ENCODE assay signal across 7 mouse cellular contexts in genomic region chr7:126696303-126696702, GRCm38 (mm10). TPM values are rescaled to one million over a fixed set of nuclear protein-coding genes. Genes with fewer than 3 reads are reported as not detected.
DNase-seq lines count a peak whose midpoint lies in the region; ATAC-seq and TF ChIP-seq lines count a peak whose summit lies in the region.

No protein-coding gene starts in this region.

- peaks cover 7% of the 10 kb centered on the region for H3K4me1 ChIP-seq in neural tube, embryonic 11.5 days (ENCODE audit: control insufficient read depth, insufficient read depth, low read length)
- H3K4me1 ChIP-seq in forebrain, embryonic 12.5 days: peaks cover 32% of the 10 kb centered on the region
- peaks cover 17% of the 10 kb centered on the region for H3K4me1 ChIP-seq in limb, embryonic 14.5 days (ENCODE audit: control insufficient read depth, insufficient read depth, low read length)
- H3K4me1 ChIP-seq in stomach, embryonic 16.5 days (ENCODE audit: control insufficient read depth, insufficient read depth, low read length): peaks cover 19% of the 10 kb centered on the region

- 5% methylated on average over 17 of the region's 17 CpGs for WGBS in neural tube, embryonic 11.5 days
- 5% methylated on average over 17 of the region's 17 CpGs for WGBS in forebrain, embryonic 12.5 days
- 2% methylated on average over 17 of the region's 17 CpGs for WGBS in limb, embryonic 14.5 days
- 4% methylated on average over 17 of the region's 17 CpGs for WGBS in stomach, embryonic 16.5 days

- H3K36me3 ChIP-seq in neural tube, embryonic 11.5 days (ENCODE audit: control insufficient read depth, insufficient read depth, low read length): peaks cover 2% of the 10 kb centered on the region; the same call in 1 of the 2 replicates
- peaks cover 36% of the 10 kb centered on the region for H3K36me3 ChIP-seq in forebrain, embryonic 12.5 days (replicated peaks)
- peaks cover 18% of the 10 kb centered on the region for H3K36me3 ChIP-seq in limb, embryonic 14.5 days (ENCODE audit: control insufficient read depth, insufficient read depth, low read length)
- H3K36me3 ChIP-seq in stomach, embryonic 16.5 days (ENCODE audit: control insufficient read depth, insufficient read depth, low read length): peaks cover 9% of the 10 kb centered on the region; the same call in 1 of the 2 replicates

- no peak for TF ChIP-seq POLR2A in limb, embryonic 14.5 days (IDR thresholded peaks at IDR 0.05; ENCODE audit: borderline replicate concordance, extremely low read depth, insufficient read depth, insufficient read length)

- H3K9ac ChIP-seq in neural tube, embryonic 11.5 days (ENCODE audit: low read length): peak overlapping the region; percentile 74
- peak overlapping the region; percentile 73 for H3K9ac ChIP-seq in forebrain, embryonic 12.5 days
- H3K9ac ChIP-seq in limb, embryonic 14.5 days (ENCODE audit: low read depth, low read length, severe bottlenecking): peak overlapping the region; percentile 72
- peak overlapping the region; percentile 83 for H3K9ac ChIP-seq in stomach, embryonic 16.5 days (ENCODE audit: low read length)

- no peak for DNase-seq in neural tube, embryonic 11.5 days (ENCODE audit: low spot score)
- DNase-seq in neural tube, embryonic 10.5 days (ENCODE audit: extremely low spot score, low spot score): no peak
- DNase-seq in limb, embryonic 14.5 days (ENCODE audit: low spot score): no peak
- no peak for DNase-seq in urinary bladder, adult 18-20 months (ENCODE audit: low spot score in 2 of 2)
- no peak for DNase-seq in thymus, postnatal 0 days (ENCODE audit: low spot score)

- no peak overlapping the region for H3K27ac ChIP-seq in neural tube, embryonic 11.5 days (ENCODE audit: low read depth, low read length)
- no peak overlapping the region for H3K27ac ChIP-seq in forebrain, embryonic 12.5 days
- H3K27ac ChIP-seq in limb, embryonic 14.5 days (replicated peaks; ENCODE audit: low read depth, low read length): 0 out of 2 replicates have a peak overlapping the region, but pooled peaks have one; percentile 38
- no peak overlapping the region for H3K27ac ChIP-seq in stomach, embryonic 16.5 days (ENCODE audit: low read length)

- peak overlapping the region; percentile 83 for H3K4me3 ChIP-seq in neural tube, embryonic 11.5 days (ENCODE audit: low read depth, low read length)
- H3K4me3 ChIP-seq in forebrain, embryonic 12.5 days (replicated peaks): peak overlapping the region; percentile 79
- peak overlapping the region; percentile 81 for H3K4me3 ChIP-seq in limb, embryonic 14.5 days (replicated peaks; ENCODE audit: low read length)
- peak overlapping the region; percentile 70 for H3K4me3 ChIP-seq in stomach, embryonic 16.5 days (replicated peaks; ENCODE audit: low read length)

- no peak for ATAC-seq in neural tube, embryonic 11.5 days (ENCODE audit: insufficient read depth, low FRiP score, low TSS enrichment)
- ATAC-seq in forebrain, embryonic 12.5 days (ENCODE audit: low FRiP score): no peak
- ATAC-seq in limb, embryonic 14.5 days (ENCODE audit: low FRiP score, low read depth): no peak
- 0 out of 2 replicates have a peak, but pooled peaks have one; percentile 3 for ATAC-seq in stomach, embryonic 16.5 days (ENCODE audit: insufficient read depth, low FRiP score)

- H3K4me2 ChIP-seq in neural tube, embryonic 11.5 days (ENCODE audit: low read depth): peak overlapping the region; percentile 95
- H3K4me2 ChIP-seq in forebrain, embryonic 12.5 days: peak overlapping the region; percentile 93
- H3K4me2 ChIP-seq in limb, embryonic 14.5 days (replicated peaks; ENCODE audit: low read depth, low read length, severe bottlenecking): peak overlapping the region; percentile 82
- peak overlapping the region; percentile 91 for H3K4me2 ChIP-seq in stomach, embryonic 16.5 days (ENCODE audit: low read depth, low read length)

- H3K9me3 ChIP-seq in neural tube, embryonic 11.5 days (ENCODE audit: control insufficient read depth, low read length): no peaks in the 10 kb centered on the region
- H3K9me3 ChIP-seq in forebrain, embryonic 12.5 days: no peaks in the 10 kb centered on the region
- H3K9me3 ChIP-seq in limb, embryonic 14.5 days (ENCODE audit: control insufficient read depth, low read length): no peaks in the 10 kb centered on the region
- no peaks in the 10 kb centered on the region for H3K9me3 ChIP-seq in stomach, embryonic 16.5 days (replicated peaks; ENCODE audit: control insufficient read depth, low read length)

- no peaks in the 10 kb centered on the region for H3K27me3 ChIP-seq in neural tube, embryonic 11.5 days (ENCODE audit: control insufficient read depth, insufficient read depth, low read length)
- H3K27me3 ChIP-seq in forebrain, embryonic 12.5 days: no peaks in the 10 kb centered on the region
- no peaks in the 10 kb centered on the region for H3K27me3 ChIP-seq in limb, embryonic 14.5 days (ENCODE audit: control insufficient read depth, insufficient read depth, low read length)
- H3K27me3 ChIP-seq in stomach, embryonic 16.5 days (ENCODE audit: control insufficient read depth, insufficient read depth, low read length): no peaks in the 10 kb centered on the region

RNA-seq across cellular contexts. Expression of gene Slx1b, which starts 0.7 kb away (rescaled TPM):
- 10.6 and 11.7 TPM in 2 replicates for polyA plus RNA-seq in neural tube, embryonic 11.5 days (2014; fragmentation: Nextera tagmentation; extraction: Ambion mirVana)
- 14.7 and 14.9 TPM in 2 replicates for polyA plus RNA-seq in forebrain, embryonic 12.5 days (2016; fragmentation: Nextera tagmentation; extraction: Ambion mirVana)
- 33.2 and 44.0 TPM in 2 replicates for polyA plus RNA-seq in limb, embryonic 14.5 days (2012; rRNA removed)
- 8.6 and 9.9 TPM in 2 replicates for polyA plus RNA-seq in limb, embryonic 14.5 days (2014; fragmentation: Nextera tagmentation; extraction: Ambion mirVana)
- 9.0 and 9.5 TPM in 2 replicates for polyA plus RNA-seq in stomach, embryonic 16.5 days (2015; fragmentation: Nextera tagmentation; extraction: Ambion mirVana)
- polyA plus RNA-seq in thymus, postnatal 0 days (2015; fragmentation: Nextera tagmentation; extraction: Ambion mirVana): 6.0 and 7.6 TPM in 2 replicates

RNA-seq across cellular contexts. Expression of gene Bola2, which starts 1.1 kb away (rescaled TPM):
- 159 and 165 TPM in 2 replicates for polyA plus RNA-seq in neural tube, embryonic 11.5 days (2014; fragmentation: Nextera tagmentation; extraction: Ambion mirVana)
- 146 and 157 TPM in 2 replicates for polyA plus RNA-seq in forebrain, embryonic 12.5 days (2016; fragmentation: Nextera tagmentation; extraction: Ambion mirVana)
- polyA plus RNA-seq in limb, embryonic 14.5 days (2012; rRNA removed): 37.3 and 50.4 TPM in 2 replicates
- polyA plus RNA-seq in limb, embryonic 14.5 days (2014; fragmentation: Nextera tagmentation; extraction: Ambion mirVana): 121 and 122 TPM in 2 replicates
- 93.0 and 107 TPM in 2 replicates for polyA plus RNA-seq in stomach, embryonic 16.5 days (2015; fragmentation: Nextera tagmentation; extraction: Ambion mirVana)
- 154 and 155 TPM in 2 replicates for polyA plus RNA-seq in thymus, postnatal 0 days (2015; fragmentation: Nextera tagmentation; extraction: Ambion mirVana)

RNA-seq across cellular contexts. Expression of gene Coro1a, which starts 11.3 kb away (rescaled TPM):
- polyA plus RNA-seq in neural tube, embryonic 11.5 days (2014; fragmentation: Nextera tagmentation; extraction: Ambion mirVana): 50.6 and 52.5 TPM in 2 replicates
- polyA plus RNA-seq in forebrain, embryonic 12.5 days (2016; fragmentation: Nextera tagmentation; extraction: Ambion mirVana): 49.1 and 51.0 TPM in 2 replicates
- 33.4 and 45.7 TPM in 2 replicates for polyA plus RNA-seq in limb, embryonic 14.5 days (2012; rRNA removed)
- polyA plus RNA-seq in limb, embryonic 14.5 days (2014; fragmentation: Nextera tagmentation; extraction: Ambion mirVana): 43.0 and 45.0 TPM in 2 replicates
- polyA plus RNA-seq in stomach, embryonic 16.5 days (2015; fragmentation: Nextera tagmentation; extraction: Ambion mirVana): 45.8 and 55.5 TPM in 2 replicates
- polyA plus RNA-seq in thymus, postnatal 0 days (2015; fragmentation: Nextera tagmentation; extraction: Ambion mirVana): 1,525 and 1,527 TPM in 2 replicates

RNA-seq across cellular contexts. Expression of gene Sult1a1, which starts 20.1 kb away (rescaled TPM):
- not detected in 2 replicates for polyA plus RNA-seq in neural tube, embryonic 11.5 days (2014; fragmentation: Nextera tagmentation; extraction: Ambion mirVana)
- polyA plus RNA-seq in forebrain, embryonic 12.5 days (2016; fragmentation: Nextera tagmentation; extraction: Ambion mirVana): 0.42 and 0.54 TPM in 2 replicates
- polyA plus RNA-seq in limb, embryonic 14.5 days (2012; rRNA removed): 6.9 and 7.0 TPM in 2 replicates
- polyA plus RNA-seq in limb, embryonic 14.5 days (2014; fragmentation: Nextera tagmentation; extraction: Ambion mirVana): 10.3 TPM in 2 replicates
- 11.9 and 13.0 TPM in 2 replicates for polyA plus RNA-seq in stomach, embryonic 16.5 days (2015; fragmentation: Nextera tagmentation; extraction: Ambion mirVana)
- polyA plus RNA-seq in thymus, postnatal 0 days (2015; fragmentation: Nextera tagmentation; extraction: Ambion mirVana): 8.5 and 11.0 TPM in 2 replicates

RNA-seq across cellular contexts. Expression of gene Sgf29, which starts 47.2 kb away (rescaled TPM):
- polyA plus RNA-seq in neural tube, embryonic 11.5 days (2014; fragmentation: Nextera tagmentation; extraction: Ambion mirVana): 47.8 and 63.1 TPM in 2 replicates
- 39.4 and 51.2 TPM in 2 replicates for polyA plus RNA-seq in forebrain, embryonic 12.5 days (2016; fragmentation: Nextera tagmentation; extraction: Ambion mirVana)
- polyA plus RNA-seq in limb, embryonic 14.5 days (2012; rRNA removed): 49.8 and 61.6 TPM in 2 replicates
- polyA plus RNA-seq in limb, embryonic 14.5 days (2014; fragmentation: Nextera tagmentation; extraction: Ambion mirVana): 56.0 and 64.2 TPM in 2 replicates
- 40.4 and 47.6 TPM in 2 replicates for polyA plus RNA-seq in stomach, embryonic 16.5 days (2015; fragmentation: Nextera tagmentation; extraction: Ambion mirVana)
- polyA plus RNA-seq in thymus, postnatal 0 days (2015; fragmentation: Nextera tagmentation; extraction: Ambion mirVana): 62.2 and 72.9 TPM in 2 replicates

Comparison
In these comparisons a context has a peak if more than half of its experiments do, and no peak if none do; other contexts are left out.
1. RNA of gene Coro1a, which starts 11.3 kb away (polyA plus RNA-seq): 1,525 to 1,527 TPM in thymus, postnatal 0 days; 45.8 to 55.5 TPM in stomach, embryonic 16.5 days, 50.6 to 52.5 TPM in neural tube, embryonic 11.5 days, 49.1 to 51.0 TPM in forebrain, embryonic 12.5 days and 33.4 to 45.7 TPM in limb, embryonic 14.5 days; every median in the first group is over 10 times any median in the second.
2. Peak in every context shown above with its lines, with median percentiles within 50 percentile points of each other: H3K4me2 ChIP-seq, H3K4me3 ChIP-seq and H3K9ac ChIP-seq.